Mouse (Mus musculus) lung, embryonic 16.5 days (tissue): ENCODE data around the gene Cacna2d3. TPM values are rescaled to one million over a fixed set of nuclear protein-coding genes. Genes with fewer than 3 reads are reported as not detected.

Experiments
- ATAC-seq: fragments of 200-750 bp; cut with Nextera tagmentation; 2 replicates; pipeline ENCODE4 v1.8.0; 2017; ENCODE audit warnings: low read depth, mild to moderate bottlenecking, moderate library complexity
- H3K27ac ChIP-seq: fragments of 300-500 bp; sonication (generic); 2 replicates; pipeline ENCODE4 v1.5.1; 2014; ENCODE audit warnings: mild to moderate bottlenecking, control low read depth, low read length
- H3K27me3 ChIP-seq: fragments of 300-500 bp; sonication (generic); 2 replicates; pipeline ENCODE4 v1.6.1; 2014; ENCODE audit warnings: low read depth, low read length, mixed read lengths; ENCODE audit not compliant: control insufficient read depth, insufficient read depth
- H3K36me3 ChIP-seq: fragments of 300-500 bp; sonication (generic); 2 replicates; pipeline ENCODE4 v1.6.1; 2014; ENCODE audit warnings: low read length; ENCODE audit not compliant: control insufficient read depth, insufficient read depth
- H3K4me1 ChIP-seq: fragments of 300-500 bp; sonication (generic); replicated peaks from 2 replicates; pipeline ENCODE4 v1.6.1; 2014; ENCODE audit warnings: low read length, mixed read lengths; ENCODE audit not compliant: control insufficient read depth, insufficient read depth
- H3K4me2 ChIP-seq: fragments of 300-500 bp; sonication (generic); 2 replicates; pipeline ENCODE4 v1.6.1; 2014; ENCODE audit warnings: low read depth, low read length, control low read depth
- H3K4me3 ChIP-seq: fragments of 300-500 bp; sonication (generic); 2 replicates; pipeline ENCODE4 v1.5.1; 2014; ENCODE audit warnings: mild to moderate bottlenecking, low read length, control low read depth
- H3K9ac ChIP-seq: fragments of 300-500 bp; sonication (generic); 2 replicates; pipeline ENCODE4 v1.6.1; 2014; ENCODE audit warnings: low read length, control low read depth
- H3K9me3 ChIP-seq: fragments of 300-500 bp; sonication (generic); 2 replicates; pipeline ENCODE4 v1.6.1; 2016; ENCODE audit warnings: low read length; ENCODE audit not compliant: control insufficient read depth
- WGBS: fragments of 180-500 bp; shearing (Covaris S2); extraction: QIAGEN DNeasy Blood & Tissue Kit; methylation state at CpG from one replicate; pipeline ENCODE4 v1.1.7; 2014; 5-methylcytosine and 5-hydroxymethylcytosine counted together
- polyA plus RNA-seq: library from polyadenylated mRNA; unstranded; fragments of >200 nt; fragmentation: Nextera tagmentation; extraction: Ambion mirVana; gene quantifications from 2 replicates; pipeline ENCODE4 v1.2.1, GENCODE M21; 2015

Cacna2d3 gene
- polyA plus RNA-seq, 1 experiment from 2014 or later = 0.98 TPM

- H3K27ac ChIP-seq = no peak overlapping the region
- H3K4me3 ChIP-seq = no peak overlapping the region
- no peaks in the 10 kb centered on the region for H3K36me3 ChIP-seq
- no peaks in the 10 kb centered on the region for H3K9me3 ChIP-seq
- H3K4me1 ChIP-seq = no peaks in the 10 kb centered on the region
- no peak overlapping the region for H3K9ac ChIP-seq
- 87% methylated on average over 4 of the region's 4 CpGs for WGBS
- ATAC-seq = no peak
- H3K4me2 ChIP-seq = no peak overlapping the region
- H3K27me3 ChIP-seq = no peaks in the 10 kb centered on the region
Measured at GRCm38 (mm10) chr14:29023246-29023645, 698.4 kb downstream of the Cacna2d3 start.

GRCm38 (mm10) chr14:29021295-29021694, 700.4 kb downstream of the Cacna2d3 start:
- Histone ChIP-seq H3K9me3 (no peaks in the 10 kb centered on the region), H3K4me1 (no peaks in the 10 kb centered on the region), H3K4me3 (no peak overlapping the region), H3K27me3 (no peaks in the 10 kb centered on the region), H3K27ac (no peak overlapping the region), H3K9ac (no peak overlapping the region), H3K36me3 (no peaks in the 10 kb centered on the region), H3K4me2 (no peak overlapping the region)
- no peak for ATAC-seq
- WGBS = 64% methylated on average over 4 of the region's 4 CpGs

GRCm38 (mm10) chr14:29018316-29019000, 703.2 kb downstream of the Cacna2d3 start:
- 49% methylated on average over 7 of the region's 7 CpGs for WGBS
- Histone ChIP-seq H3K9me3 (no peaks in the 10 kb centered on the region), H3K27ac (no peak overlapping the region), H3K9ac (no peak overlapping the region), H3K36me3 (no peaks in the 10 kb centered on the region), H3K27me3 (no peaks in the 10 kb centered on the region), H3K4me3 (no peak overlapping the region), H3K4me2 (no peak overlapping the region), H3K4me1 (no peaks in the 10 kb centered on the region)
- no peak for ATAC-seq

- 0 out of 2 replicates have a peak, but pooled peaks have one; percentile 43 for ATAC-seq
- H3K9ac ChIP-seq = no peak within 1 kb of the TSS
- no peak within 1 kb of the TSS for H3K27ac ChIP-seq
- no peaks in the 10 kb centered on the region for H3K4me1 ChIP-seq
- no peaks in the 10 kb centered on the region for H3K36me3 ChIP-seq
- H3K4me3 ChIP-seq = no peak within 1 kb of the TSS
- 12% methylated on average over 5 of the region's 5 CpGs for WGBS
- no peaks in the 10 kb centered on the region for H3K27me3 ChIP-seq
- no peak within 1 kb of the TSS for H3K4me2 ChIP-seq
- no peaks in the 10 kb centered on the region for H3K9me3 ChIP-seq
Measured at GRCm38 (mm10) chr14:29017883-29018282, 703.8 kb downstream of the Cacna2d3 start, which contains the start of gene Lrtm1. TSS of gene Lrtm1 (plus strand) at chr14:29018208.

GRCm38 (mm10) chr14:29015896-29016295, 705.8 kb downstream of the Cacna2d3 start:
- Histone ChIP-seq H3K9ac (no peak overlapping the region), H3K9me3 (no peaks in the 10 kb centered on the region), H3K4me3 (no peak overlapping the region), H3K27ac (no peak overlapping the region), H3K4me1 (no peaks in the 10 kb centered on the region), H3K4me2 (no peak overlapping the region), H3K27me3 (no peaks in the 10 kb centered on the region), H3K36me3 (no peaks in the 10 kb centered on the region)
- WGBS = 55% methylated on average over 5 of the region's 5 CpGs
- no peak for ATAC-seq

GRCm38 (mm10) chr14:29014680-29015079, 707.0 kb downstream of the Cacna2d3 start:
- Histone ChIP-seq H3K9me3 (no peaks in the 10 kb centered on the region), H3K4me3 (no peak overlapping the region), H3K4me2 (no peak overlapping the region), H3K27me3 (no peaks in the 10 kb centered on the region), H3K9ac (no peak overlapping the region), H3K27ac (no peak overlapping the region), H3K4me1 (no peaks in the 10 kb centered on the region), H3K36me3 (no peaks in the 10 kb centered on the region)
- ATAC-seq = no peak
- 71% methylated on average over 2 of the region's 2 CpGs for WGBS

GRCm38 (mm10) chr14:29013161-29013560, 708.5 kb downstream of the Cacna2d3 start:
- Histone ChIP-seq H3K4me1 (no peaks in the 10 kb centered on the region), H3K9ac (no peak overlapping the region), H3K36me3 (no peaks in the 10 kb centered on the region), H3K4me3 (no peak overlapping the region), H3K27me3 (no peaks in the 10 kb centered on the region), H3K9me3 (no peaks in the 10 kb centered on the region), H3K4me2 (no peak overlapping the region), H3K27ac (no peak overlapping the region)
- WGBS = 92% methylated on average over 3 of the region's 3 CpGs
- ATAC-seq = no peak

GRCm38 (mm10) chr14:29009644-29010043, 712.0 kb downstream of the Cacna2d3 start:
- H3K36me3 ChIP-seq = no peaks in the 10 kb centered on the region
- H3K27ac ChIP-seq = no peak overlapping the region
- no peak overlapping the region for H3K4me3 ChIP-seq
- ATAC-seq = no peak
- H3K4me1 ChIP-seq = no peaks in the 10 kb centered on the region
- H3K9me3 ChIP-seq = no peaks in the 10 kb centered on the region
- no peaks in the 10 kb centered on the region for H3K27me3 ChIP-seq
- no peak overlapping the region for H3K9ac ChIP-seq
- 81% methylated on average over 4 of the region's 4 CpGs for WGBS
- no peak overlapping the region for H3K4me2 ChIP-seq

GRCm38 (mm10) chr14:29005228-29005840, 716.3 kb downstream of the Cacna2d3 start:
- Histone ChIP-seq H3K9ac (no peak overlapping the region), H3K27me3 (no peaks in the 10 kb centered on the region), H3K4me2 (no peak overlapping the region), H3K27ac (no peak overlapping the region), H3K4me3 (no peak overlapping the region), H3K9me3 (no peaks in the 10 kb centered on the region), H3K36me3 (no peaks in the 10 kb centered on the region), H3K4me1 (no peaks in the 10 kb centered on the region)
- 88% methylated on average over 4 of the region's 5 CpGs for WGBS
- no peak for ATAC-seq
